ENCODE assay signal across 10 mouse cellular contexts in the genomic region with DNA sequence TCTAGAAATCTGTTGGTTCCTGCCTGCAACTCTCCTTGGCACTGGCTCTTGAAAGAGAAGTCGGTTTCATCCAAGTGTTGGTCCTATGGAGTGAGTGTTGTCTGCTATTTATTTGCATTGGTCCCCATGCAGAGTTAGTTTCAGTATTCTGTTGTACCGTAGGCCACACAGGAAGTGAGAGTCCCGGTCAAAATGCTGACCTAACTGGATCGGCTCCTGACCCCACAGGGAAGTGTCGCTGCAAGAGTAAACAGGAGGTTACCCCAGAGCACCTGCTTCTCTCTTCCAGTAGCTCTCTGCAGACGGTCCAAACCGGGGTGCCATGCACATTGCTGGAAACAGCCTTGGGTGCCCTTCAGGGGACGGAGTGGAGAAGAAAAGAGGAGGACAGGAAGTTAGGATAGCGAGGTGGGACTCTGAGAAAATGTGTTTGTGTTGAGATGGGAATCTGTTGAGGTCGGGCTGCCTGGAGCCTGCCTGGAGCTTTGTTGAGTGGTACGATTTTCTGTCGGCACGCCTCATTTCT. TPM values are rescaled to one million over a fixed set of nuclear protein-coding genes. Genes with fewer than 3 reads are reported as not detected.
DNase-seq lines count a peak whose midpoint lies in the region; ATAC-seq and TF ChIP-seq lines count a peak whose summit lies in the region.
"Had no signal": no experiment of that assay in that cellular context is flagged by ENCODE, and none has a peak within 500 bp of the region (broad histone marks: within the 10 kb centered on the region; RNA-seq: fewer than 3 reads in every experiment).

No protein-coding gene starts in this region.

- no peak for TF ChIP-seq CTCF in liver, embryonic 14.5 days (IDR thresholded peaks at IDR 0.05; ENCODE audit: low read depth)

- intact Hi-C loops in heart, postnatal 25 days (cut with DNase I): no loop called here
- intact Hi-C loops in left cerebral cortex, postnatal 4 days (cut with DNase I): no loop called here

- peak overlapping the region; percentile 4; the same call in 1 of the 2 replicates for H3K4me2 ChIP-seq in liver, embryonic 14.5 days (ENCODE audit: low read depth)
- H3K4me2 ChIP-seq in midbrain, embryonic 16.5 days (ENCODE audit: low read length): no peak overlapping the region
- H3K4me2 ChIP-seq: embryonic facial prominence, embryonic 12.5 days had no signal

- no peak overlapping the region for H3K9ac ChIP-seq in liver, embryonic 14.5 days (replicated peaks)
- H3K9ac ChIP-seq in midbrain, embryonic 16.5 days (ENCODE audit: low read depth, low read length): no peak overlapping the region
- H3K9ac ChIP-seq: embryonic facial prominence, embryonic 12.5 days had no signal

- no peaks in the 10 kb centered on the region for H3K9me3 ChIP-seq in liver, embryonic 14.5 days (ENCODE audit: control insufficient read depth, low read length)
- H3K9me3 ChIP-seq in midbrain, embryonic 16.5 days (replicated peaks; ENCODE audit: control insufficient read depth, low read length, poor library complexity, severe bottlenecking): no peaks in the 10 kb centered on the region
- H3K9me3 ChIP-seq: embryonic facial prominence, embryonic 12.5 days; G1E had no signal

- H3K27ac ChIP-seq in liver, embryonic 14.5 days: no peak overlapping the region
- no peak overlapping the region for H3K27ac ChIP-seq in midbrain, embryonic 16.5 days (ENCODE audit: low read length)
- H3K27ac ChIP-seq: embryonic facial prominence, embryonic 12.5 days had no signal

- peak; percentile 32 for DNase-seq in layer of hippocampus, adult 11-12 months (ENCODE audit: low spot score)
- DNase-seq in layer of hippocampus, postnatal 25 days (ENCODE audit: extremely low spot score in 1 of 2, low spot score in 1 of 2): no peak
- DNase-seq in heart, postnatal 25 days (ENCODE audit: low spot score): peak; percentile 23
- DNase-seq in liver, embryonic 14.5 days (ENCODE audit: low read depth in 3 of 3, low spot score in 3 of 3): peak in 1 of 3 experiments; percentile 7
- peak; percentile 52 for DNase-seq in splenic B cell, adult 2 months (ENCODE audit: low read depth, low spot score)
- DNase-seq in left cerebral cortex, postnatal 4 days: no peak
- no peak for DNase-seq in cerebellum, adult 9-10 months

- no peak for TF ChIP-seq EP300 in liver, embryonic 14.5 days (IDR thresholded peaks at IDR 0.05; ENCODE audit: low read depth)

- no peaks in the 10 kb centered on the region for H3K27me3 ChIP-seq in liver, embryonic 14.5 days (ENCODE audit: control insufficient read depth, insufficient read depth, low read length)
- no peaks in the 10 kb centered on the region for H3K27me3 ChIP-seq in splenic B cell, adult 2 months (ENCODE audit: control insufficient read depth, insufficient read depth, low read length, poor library complexity, severe bottlenecking)
- H3K27me3 ChIP-seq in midbrain, embryonic 16.5 days (ENCODE audit: control insufficient read depth, insufficient read depth, low read depth, low read length): no peaks in the 10 kb centered on the region
- H3K27me3 ChIP-seq: embryonic facial prominence, embryonic 12.5 days had no signal

- WGBS in liver, embryonic 14.5 days (ENCODE audit: insufficient replicate concordance): 19% methylated on average over 13 of the region's 13 CpGs
- 75% methylated on average over 13 of the region's 13 CpGs for WGBS in midbrain, embryonic 16.5 days

- peaks cover 0 to 5% of the 10 kb centered on the region in 2 experiments; a peak in 1 of 4 replicates for H3K4me1 ChIP-seq in liver, embryonic 14.5 days (replicated peaks; ENCODE audit: control insufficient read depth in 2 of 2, insufficient read depth in 2 of 2, low read length in 1 of 2)
- no peaks in the 10 kb centered on the region for H3K4me1 ChIP-seq in midbrain, embryonic 16.5 days (ENCODE audit: control insufficient read depth, insufficient read depth, low read length)

- H3K36me3 ChIP-seq in liver, embryonic 14.5 days (replicated peaks; ENCODE audit: control insufficient read depth, insufficient read depth, low read depth): no peaks in the 10 kb centered on the region
- no peaks in the 10 kb centered on the region for H3K36me3 ChIP-seq in splenic B cell, adult 2 months (ENCODE audit: control insufficient read depth, insufficient read depth, low read length, poor library complexity, severe bottlenecking)
- H3K36me3 ChIP-seq in midbrain, embryonic 16.5 days (ENCODE audit: control insufficient read depth, insufficient read depth, low read length): no peaks in the 10 kb centered on the region
- H3K36me3 ChIP-seq: embryonic facial prominence, embryonic 12.5 days; G1E had no signal

- peak; percentile 53; the same call in 1 of the 2 replicates for ATAC-seq in liver, embryonic 14.5 days (ENCODE audit: insufficient read depth)
- no peak for ATAC-seq in midbrain, embryonic 16.5 days

- no peak overlapping the region for H3K4me3 ChIP-seq in liver, embryonic 14.5 days (ENCODE audit: insufficient read depth in 1 of 2, low read depth in 2 of 2, low read length in 2 of 2)
- H3K4me3 ChIP-seq in midbrain, embryonic 16.5 days (ENCODE audit: low read depth, low read length): no peak overlapping the region
- H3K4me3 ChIP-seq: embryonic facial prominence, embryonic 12.5 days had no signal

RNA-seq across cellular contexts. Expression of gene Rap1b, which starts 53.6 kb away (rescaled TPM):
- total RNA-seq in layer of hippocampus, postnatal 25 days (2021): 10 to 100 TPM; 67.4 to 70.2 TPM
- 10 to 100 TPM; 48.1 to 56.8 TPM for total RNA-seq in heart, postnatal 25 days (2021)
- polyA plus RNA-seq in liver, embryonic 14.5 days (2012; rRNA removed): 31.0 and 46.7 TPM in 2 replicates
- polyA plus RNA-seq in liver, embryonic 14.5 days (2014; fragmentation: Nextera tagmentation; extraction: Ambion mirVana): 101 and 108 TPM in 2 replicates
- polyA plus RNA-seq in midbrain, embryonic 16.5 days (2015; fragmentation: Nextera tagmentation; extraction: Ambion mirVana): 171 and 179 TPM in 2 replicates
- total RNA-seq in left cerebral cortex, postnatal 4 days (2021): 100 to 1,000 TPM in 1 of 2 experiments, 10 to 100 TPM in 1; 98.6 to 110 TPM

Comparison
In these comparisons a context has a peak if more than half of its experiments do, and no peak if none do; other contexts are left out.
1. DNase-seq: peak in layer of hippocampus, adult 11-12 months (single experiment), heart, postnatal 25 days (single experiment) and splenic B cell, adult 2 months (single experiment); none in layer of hippocampus, postnatal 25 days (0 of 2), left cerebral cortex, postnatal 4 days (single experiment) and cerebellum, adult 9-10 months (single experiment).